Mouse (Mus musculus) T-helper 1 cell (primary cell): ENCODE results near the gene Macf1.
"Not testable (repeated sequence)": the region's sequence is repeated elsewhere in the genome, so short reads cannot be mapped to it uniquely, and the experiment has no call there.

ENCODE experiments used
- in situ Hi-C: fragments of 300-600 bp; cut with MboI, MseI; formaldehyde crosslinking; loops from one replicate; pipeline ENCODE4 v1.15.1; 2025; ENCODE audit warnings: high pct_unique_total_duplicates

Macf1 gene

GRCm38 (mm10) chr4:123670598-123670997 lies 13.6 kb downstream of the Macf1 start:
- in situ Hi-C loops: no loop called here

GRCm38 (mm10) chr4:123669696-123670095 lies 14.5 kb downstream of the Macf1 start:
- in situ Hi-C loops: no loop called here

GRCm38 (mm10) chr4:123667260-123667867 lies 16.8 kb downstream of the Macf1 start:
- in situ Hi-C loops: no loop called here

GRCm38 (mm10) chr4:123666517-123666916 lies 17.6 kb downstream of the Macf1 start:
- in situ Hi-C loops: no loop called here

GRCm38 (mm10) chr4:123665681-123666278 lies 18.4 kb downstream of the Macf1 start:
- in situ Hi-C loops: no loop called here

- in situ Hi-C loops: no loop called here
These were observed 19.1 kb downstream of the Macf1 start for GRCm38 (mm10) chr4:123664951-123665661.

- in situ Hi-C loops: no loop called here
These were observed 19.9 kb downstream of the Macf1 start for GRCm38 (mm10) chr4:123664021-123664950.

GRCm38 (mm10) chr4:123663688-123663965 lies 20.5 kb downstream of the Macf1 start:
- in situ Hi-C loops: no loop called here

GRCm38 (mm10) chr4:123662914-123663687 lies 21.1 kb downstream of the Macf1 start:
- in situ Hi-C loops: no loop called here

GRCm38 (mm10) chr4:123658175-123658574 lies 26.0 kb downstream of the Macf1 start:
- in situ Hi-C loops: no loop called here

GRCm38 (mm10) chr4:123655245-123655644 lies 28.9 kb downstream of the Macf1 start:
- in situ Hi-C loops: no loop called here

GRCm38 (mm10) chr4:123654566-123654965 lies 29.6 kb downstream of the Macf1 start:
- in situ Hi-C loops: no loop called here

GRCm38 (mm10) chr4:123653446-123653845 lies 30.7 kb downstream of the Macf1 start:
- in situ Hi-C loops: not testable (repeated sequence)

- in situ Hi-C loops: no loop called here
These were observed 32.0 kb downstream of the Macf1 start for GRCm38 (mm10) chr4:123652130-123652529.

GRCm38 (mm10) chr4:123649131-123649530 lies 35.0 kb downstream of the Macf1 start:
- in situ Hi-C loops: no loop called here

GRCm38 (mm10) chr4:123647668-123648067 lies 36.5 kb downstream of the Macf1 start:
- in situ Hi-C loops: no loop called here

GRCm38 (mm10) chr4:123647109-123647508 lies 37.1 kb downstream of the Macf1 start:
- in situ Hi-C loops: no loop called here

- in situ Hi-C loops: no loop called here
These were observed 38.8 kb downstream of the Macf1 start for GRCm38 (mm10) chr4:123645246-123645845.

- in situ Hi-C loops: no loop called here
These were observed 40.6 kb downstream of the Macf1 start for GRCm38 (mm10) chr4:123643561-123643960.

GRCm38 (mm10) chr4:123642877-123643276 lies 41.3 kb downstream of the Macf1 start:
- in situ Hi-C loops: no loop called here

GRCm38 (mm10) chr4:123637136-123637535 lies 47.0 kb downstream of the Macf1 start:
- in situ Hi-C loops: no loop called here
